Mouse (Mus musculus) T-helper 17 cell (primary cell): ENCODE measurements around the gene Gm45711.

Experiments
- in situ Hi-C, 2 experiments: fragments of 300-600 bp; cut with MboI, MseI; formaldehyde crosslinking; loops; 1 replicate in 1 of 2; 2 replicates in 1 of 2; pipeline ENCODE4 v1.15.1; 2025; ENCODE audit warnings: high pct_unique_total_duplicates in 2 of 2

Gm45711 gene

GRCm38 (mm10) chr8:104247908-104248275 lies 62.0 kb downstream of the Gm45711 start:
- in situ Hi-C loops: loop anchor here (5.0 to 10.0 kb wide), 4 partner anchors 94 to 1007 kb away; partner anchors contain the start of genes B3gnt9 (in 1 of the 2), Ciao2b (in 1 of the 2) and Dync1li2 (in 1 of the 2)

GRCm38 (mm10) chr8:104247054-104247907 lies 62.6 kb downstream of the Gm45711 start:
- in situ Hi-C loops: loop anchor here (5.0 to 10.0 kb wide), 4 partner anchors 95 to 1008 kb away; partner anchors contain the start of genes B3gnt9 (in 1 of the 2), Ciao2b (in 1 of the 2) and Dync1li2 (in 1 of the 2)

- in situ Hi-C loops: loop anchor here (5.0 to 10.0 kb wide), 4 partner anchors 96 to 1008 kb away; partner anchors contain the start of genes B3gnt9 (in 1 of the 2), Ciao2b (in 1 of the 2) and Dync1li2 (in 1 of the 2)
These were observed 63.3 kb downstream of the Gm45711 start for GRCm38 (mm10) chr8:104246621-104247020.

DNA sequence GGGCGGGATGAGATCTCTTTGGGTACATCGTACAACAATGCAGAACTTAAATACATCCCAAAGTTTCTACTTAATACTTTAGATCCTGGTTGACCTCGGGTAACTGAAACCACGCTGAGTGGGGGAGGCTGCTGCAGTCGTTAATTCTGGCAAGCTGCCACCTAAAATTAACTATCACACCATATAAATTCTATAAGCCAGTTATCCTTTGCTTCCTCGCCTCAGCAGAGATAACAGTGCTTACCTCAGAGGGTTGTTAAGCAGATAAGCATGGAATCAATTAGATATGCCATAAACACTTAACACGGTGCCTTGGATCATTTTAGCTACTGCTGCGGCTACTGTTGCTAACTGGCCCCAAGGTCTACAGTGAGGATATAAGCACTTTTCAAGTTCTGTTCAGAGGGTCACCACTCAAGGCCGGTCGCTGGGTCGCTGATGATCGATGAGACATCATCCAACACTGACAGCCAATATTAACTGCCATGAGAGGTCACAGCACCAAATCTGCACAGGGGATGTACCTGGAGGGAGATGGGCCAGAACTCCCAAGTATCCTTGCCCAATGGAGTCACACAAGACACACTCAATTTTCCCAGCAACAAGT lies 67.7 kb downstream of the Gm45711 start:
- in situ Hi-C loops: loop anchor here in 1 of 2 experiments (10.0 kb wide), 1 partner anchor 1013 kb away; the partner anchor contains the start of gene B3gnt9

DNA sequence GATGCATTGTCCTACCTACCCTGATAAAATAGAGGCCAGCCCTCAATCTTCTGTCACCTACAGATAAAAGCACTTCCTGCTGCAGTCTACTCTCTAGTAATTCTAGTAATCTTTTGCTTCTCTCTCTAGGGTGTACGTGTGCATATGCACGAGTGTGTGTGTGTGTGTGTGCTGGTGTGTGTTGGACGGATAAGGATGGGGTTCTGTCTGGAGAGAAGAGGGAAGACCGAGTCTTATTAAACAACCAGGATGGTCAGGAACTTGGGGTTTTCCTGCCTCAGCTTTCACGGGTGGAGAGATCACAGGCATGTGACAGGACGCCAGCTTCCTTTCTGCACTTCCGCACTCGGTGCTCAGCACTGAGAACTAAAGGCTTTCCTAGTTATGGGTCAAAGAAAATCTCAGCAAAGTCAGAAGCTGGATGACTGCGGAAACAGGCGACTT lies 70.4 kb downstream of the Gm45711 start:
- in situ Hi-C loops: no loop called here

- in situ Hi-C loops: loop anchor here in 1 of 2 experiments (5.0 kb wide), 1 partner anchor 408 kb away; the partner anchor contains the start of gene Ciao2b
These were observed 75.3 kb downstream of the Gm45711 start for GRCm38 (mm10) chr8:104234573-104234972.

GRCm38 (mm10) chr8:104232919-104233318 lies 77.0 kb downstream of the Gm45711 start:
- in situ Hi-C loops: loop anchor here in 1 of 2 experiments (5.0 kb wide), 1 partner anchor 409 kb away; the partner anchor contains the start of gene Ciao2b

- in situ Hi-C loops: loop anchor here in 1 of 2 experiments (5.0 kb wide), 1 partner anchor 410 kb away; the partner anchor contains the start of gene Ciao2b
These were observed 77.8 kb downstream of the Gm45711 start for GRCm38 (mm10) chr8:104232039-104232438.
